Mouse (Mus musculus) T-cell, adult 66 days (primary cell): ENCODE data around the gene Gpr180. TPM values are rescaled to one million over a fixed set of nuclear protein-coding genes. Genes with fewer than 3 reads are reported as not detected.

ENCODE experiments used
- total RNA-seq, 2 experiments: library from RNA; stranded (reverse); gene quantifications; 3 replicates in 1 of 2; 4 replicates in 1 of 2; pipeline ENCODE4 v1.2.4; 2023

The Gpr180 gene
- 10 to 100 TPM; 16.4 to 16.8 TPM for total RNA-seq

DNA sequence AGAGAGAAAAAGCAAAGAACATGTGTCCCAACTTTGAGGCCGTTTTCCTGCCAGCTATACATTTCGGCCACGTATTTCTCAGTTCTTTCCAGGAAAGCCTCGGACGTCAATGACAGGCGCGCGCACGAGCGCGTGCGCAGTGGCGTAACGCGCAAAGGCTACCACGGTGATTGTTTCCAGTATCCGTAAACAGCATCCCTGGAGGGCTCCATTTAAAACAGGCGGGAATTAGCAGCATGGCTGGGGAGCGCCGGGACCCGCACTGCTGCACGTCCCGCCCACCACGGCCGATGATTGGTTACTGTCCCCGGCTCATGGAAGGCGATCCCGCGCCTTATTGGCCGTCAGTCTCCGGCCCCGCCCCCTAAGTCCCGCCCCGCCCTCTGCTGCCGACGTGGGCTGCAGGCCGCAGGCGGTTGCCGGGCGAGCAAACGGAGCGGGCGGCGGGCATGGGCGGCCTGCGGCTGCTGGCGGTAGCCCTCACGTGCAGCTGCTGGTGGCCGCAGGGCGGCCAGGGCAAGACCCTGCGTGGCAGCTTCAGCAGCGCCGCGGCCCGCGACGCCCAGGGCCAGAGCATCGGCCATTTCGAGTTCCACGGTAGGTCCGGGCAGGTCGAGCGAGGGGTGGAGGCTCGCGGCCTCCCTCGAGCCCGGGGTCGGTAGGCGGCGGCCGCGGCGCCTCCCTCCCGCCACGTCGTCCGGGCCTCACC is at the start of gene Gpr180:
Gpr180 (plus strand) TSS at position 415 of the 709 bp plus-strand sequence.

DNA sequence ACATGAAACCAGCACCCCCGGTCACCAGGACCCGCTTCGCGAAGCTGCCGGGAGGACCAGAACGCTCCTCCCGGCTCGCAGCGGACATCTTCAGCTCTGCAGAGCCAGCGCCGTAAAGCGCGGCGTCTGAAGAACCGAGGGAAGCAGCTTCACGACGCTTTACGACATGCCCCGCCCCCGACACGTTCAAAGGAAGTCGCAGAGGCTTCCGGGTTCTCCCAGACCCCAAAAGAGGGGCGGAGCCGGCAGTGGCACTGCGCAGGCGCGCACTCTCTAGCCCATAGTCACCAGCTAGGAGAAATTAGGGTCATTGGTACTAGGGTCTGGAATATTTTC is 4.3 kb upstream of the Gpr180 start, which contains the start of gene Tgds:
Tgds (minus strand) TSS at position 114 of the 336 bp plus-strand sequence.

Other genes starting within 250 kb of the Gpr180 start
- not detected for gene Dct, start 84.9 kb upstream of the Gpr180 start, total RNA-seq
- 10 to 100 TPM; 16.9 to 19.6 TPM for gene Tgds, start 4.4 kb upstream of the Gpr180 start, total RNA-seq
- not detected for gene Sox21, start 99.9 kb downstream of the Gpr180 start, total RNA-seq
- not detected for gene Gm9376, start 129.8 kb downstream of the Gpr180 start, total RNA-seq